Comparison of ENCODE assay signal across 34 mouse cellular contexts in the genomic region with DNA sequence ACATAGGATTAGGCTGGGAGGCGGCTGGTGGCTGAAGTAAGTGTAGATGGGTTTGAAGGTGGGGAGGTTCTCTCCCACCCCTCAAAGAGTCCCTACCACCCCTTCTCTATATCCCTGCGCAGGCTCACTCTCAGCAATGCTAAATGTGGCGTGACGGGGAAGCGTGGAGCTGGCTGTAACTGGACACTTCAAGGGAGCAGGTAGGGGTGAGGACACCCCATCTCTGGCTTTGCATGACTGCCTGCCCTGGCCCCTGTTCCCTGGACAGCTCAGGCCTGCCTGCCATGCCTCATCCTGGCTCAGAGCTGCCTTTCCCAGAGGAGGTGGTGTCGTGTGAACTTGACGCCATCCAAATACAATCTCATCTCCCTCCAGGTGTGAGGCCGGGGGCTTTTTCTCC. TPM values are rescaled to one million over a fixed set of nuclear protein-coding genes. Genes with fewer than 3 reads are reported as not detected.
A peak's percentile ranks its signal among the peaks of the same experiment; 100 is the strongest.
DNase-seq lines count a peak whose midpoint lies in the region; ATAC-seq and TF ChIP-seq lines count a peak whose summit lies in the region.
"Had no signal": no experiment of that assay in that cellular context is flagged by ENCODE, and none has a peak within 500 bp of the region (broad histone marks: within the 10 kb centered on the region; RNA-seq: fewer than 3 reads in every experiment).

No protein-coding gene starts in this region.

- no peak overlapping the region for H3K4me2 ChIP-seq in kidney, postnatal 0 days (ENCODE audit: low read length)
- H3K4me2 ChIP-seq in embryonic facial prominence, embryonic 14.5 days (ENCODE audit: low read depth, low read length) = no peak overlapping the region
- H3K4me2 ChIP-seq: heart, embryonic 11.5 days; hindbrain, embryonic 12.5 days; liver, embryonic 12.5 days; midbrain, embryonic 13.5 days had no signal

- peaks cover 12% of the 10 kb centered on the region for H3K4me1 ChIP-seq in kidney, postnatal 0 days (replicated peaks; ENCODE audit: insufficient read depth, low read length)
- no peaks in the 10 kb centered on the region for H3K4me1 ChIP-seq in embryonic facial prominence, embryonic 14.5 days (ENCODE audit: control insufficient read depth, insufficient read depth, low read length)
- H3K4me1 ChIP-seq: liver, embryonic 12.5 days had no signal

- DNase-seq in gastrocnemius, postnatal 25 days = peak; percentile 29
- DNase-seq in gastrocnemius, adult 18-20 months (ENCODE audit: low spot score) = no peak
- DNase-seq in kidney, postnatal 0 days (ENCODE audit: low spot score) = peak; percentile 86
- DNase-seq in kidney, adult 8-10 months = no peak
- no peak for DNase-seq in embryonic facial prominence, embryonic 14.5 days (ENCODE audit: low spot score)
- no peak for DNase-seq in frontal cortex, postnatal 10 days (ENCODE audit: low spot score in 2 of 2)
- no peak for DNase-seq in left cerebral cortex, postnatal 36 days (ENCODE audit: low spot score in 2 of 2)
- DNase-seq: adrenal gland, postnatal 14 days; cerebellum, adult 11-12 months; cerebellum, adult 9-11 months; gastrocnemius, postnatal 14 days; heart, adult 18-20 months; heart, postnatal 36 days; liver, postnatal 0 days; lung, postnatal 4 days; retina, postnatal 1 day; right cerebral cortex, postnatal 14 days; thymus, postnatal 4 days had no signal

- intact Hi-C loops in left cerebral cortex, postnatal 36 days (cut with DNase I) = no loop called here

- no peaks in the 10 kb centered on the region for H3K9me3 ChIP-seq in kidney, postnatal 0 days (replicated peaks; ENCODE audit: low read length)
- no peaks in the 10 kb centered on the region for H3K9me3 ChIP-seq in embryonic facial prominence, embryonic 14.5 days (ENCODE audit: control insufficient read depth, low read length)
- H3K9me3 ChIP-seq: hindbrain, embryonic 12.5 days; liver, embryonic 12.5 days; megakaryocyte, embryonic 14.5 days; midbrain, embryonic 13.5 days had no signal

- H3K4me3 ChIP-seq in kidney, postnatal 0 days (replicated peaks; ENCODE audit: low read depth, low read length) = no peak overlapping the region
- no peak overlapping the region for H3K4me3 ChIP-seq in embryonic facial prominence, embryonic 14.5 days (ENCODE audit: low read depth, low read length)
- H3K4me3 ChIP-seq: erythroblast, embryonic 14.5 days; hindbrain, embryonic 12.5 days; liver, embryonic 12.5 days; megakaryocyte, embryonic 14.5 days; midbrain, embryonic 13.5 days had no signal

- no peaks in the 10 kb centered on the region for H3K27me3 ChIP-seq in kidney, postnatal 0 days (ENCODE audit: insufficient read depth, low read length)
- no peaks in the 10 kb centered on the region for H3K27me3 ChIP-seq in embryonic facial prominence, embryonic 14.5 days (replicated peaks; ENCODE audit: control insufficient read depth, insufficient read depth, low read length)
- H3K27me3 ChIP-seq: hindbrain, embryonic 12.5 days; midbrain, embryonic 13.5 days had no signal

- ATAC-seq in kidney, postnatal 0 days (replicated peaks; ENCODE audit: low FRiP score, low read depth) = peak; percentile 75
- peak; percentile 51; the same call in 1 of the 2 replicates for ATAC-seq in embryonic facial prominence, embryonic 14.5 days (ENCODE audit: low read depth)
- ATAC-seq: CD4-positive, CD25-positive, alpha-beta regulatory T cell, adult 4 months; forebrain, embryonic 16.5 days; intestine, embryonic 16.5 days; liver, embryonic 12.5 days; liver, postnatal 0 days; midbrain, embryonic 13.5 days had no signal

- TF ChIP-seq CTCF in kidney, postnatal 0 days (IDR thresholded peaks at IDR 0.05; ENCODE audit: low read depth) = no peak

- peak overlapping the region; percentile 58 for H3K27ac ChIP-seq in kidney, postnatal 0 days
- H3K27ac ChIP-seq in embryonic facial prominence, embryonic 14.5 days (replicated peaks; ENCODE audit: low read depth, low read length) = no peak overlapping the region
- H3K27ac ChIP-seq: hindbrain, embryonic 12.5 days; liver, embryonic 12.5 days; midbrain, embryonic 13.5 days had no signal

- 36% methylated on average over 8 of the region's 8 CpGs for WGBS in kidney, postnatal 0 days
- WGBS in embryonic facial prominence, embryonic 14.5 days = 57% methylated on average over 8 of the region's 8 CpGs

- H3K36me3 ChIP-seq in kidney, postnatal 0 days (ENCODE audit: insufficient read depth, low read length) = no peaks in the 10 kb centered on the region
- H3K36me3 ChIP-seq in embryonic facial prominence, embryonic 14.5 days (ENCODE audit: control insufficient read depth, insufficient read depth, low read length) = no peaks in the 10 kb centered on the region
- H3K36me3 ChIP-seq: hindbrain, embryonic 12.5 days; liver, embryonic 12.5 days; midbrain, embryonic 13.5 days had no signal

- H3K9ac ChIP-seq in kidney, postnatal 0 days (ENCODE audit: low read depth, low read length) = no peak overlapping the region
- H3K9ac ChIP-seq in embryonic facial prominence, embryonic 14.5 days (ENCODE audit: low read depth, low read length) = no peak overlapping the region
- H3K9ac ChIP-seq: hindbrain, embryonic 12.5 days; liver, embryonic 12.5 days; liver, postnatal 0 days; midbrain, embryonic 13.5 days had no signal

RNA-seq across cellular contexts. Expression of a gene that starts 12.2 kb away (rescaled TPM):
- not detected for total RNA-seq in gastrocnemius, postnatal 25 days (2021)
- total RNA-seq in gastrocnemius, adult 18-20 months (2021) = not detected
- not detected in 2 replicates for polyA plus RNA-seq in kidney, postnatal 0 days (2015; fragmentation: Nextera tagmentation; extraction: Ambion mirVana)
- polyA plus RNA-seq in embryonic facial prominence, embryonic 14.5 days (2014; fragmentation: Nextera tagmentation; extraction: Ambion mirVana) = 1.4 and 1.6 TPM in 2 replicates
- not detected for total RNA-seq in left cerebral cortex, postnatal 36 days (2021)
- total RNA-seq: adrenal gland, postnatal 14 days; gastrocnemius, postnatal 14 days; heart, adult 18-20 months; heart, postnatal 36 days; layer of hippocampus, adult 18-20 months; layer of hippocampus, postnatal 10 days; left cerebral cortex, adult 18-20 months; left cerebral cortex, postnatal 14 days had no signal
- polyA plus RNA-seq: erythroblast, embryonic 14.5 days; forebrain, embryonic 11.5 days; forebrain, embryonic 16.5 days; hindbrain, embryonic 12.5 days; intestine, embryonic 16.5 days; liver, embryonic 12.5 days; liver, postnatal 0 days; midbrain, embryonic 13.5 days; neural tube, embryonic 14.5 days; testis, adult 2 months had no signal

RNA-seq across cellular contexts. Expression of a gene that starts 30.9 kb away (rescaled TPM):
- 10 to 100 TPM in 1 of 2 experiments, 1 to 10 TPM in 1; 8.4 to 10.5 TPM for total RNA-seq in gastrocnemius, postnatal 25 days (2021)
- total RNA-seq in gastrocnemius, adult 18-20 months (2021) = 1 to 10 TPM; 8.3 TPM
- 30.4 TPM in 2 replicates for polyA plus RNA-seq in kidney, postnatal 0 days (2015; fragmentation: Nextera tagmentation; extraction: Ambion mirVana)
- polyA plus RNA-seq in embryonic facial prominence, embryonic 14.5 days (2014; fragmentation: Nextera tagmentation; extraction: Ambion mirVana) = 39.9 and 46.1 TPM in 2 replicates
- 10 to 100 TPM; 30.6 to 31.3 TPM for total RNA-seq in left cerebral cortex, postnatal 36 days (2021)

RNA-seq across cellular contexts. Expression of a gene that starts 45.9 kb away (rescaled TPM):
- total RNA-seq in gastrocnemius, postnatal 25 days (2021) = 10 to 100 TPM; 18.3 to 20.4 TPM
- 10 to 100 TPM; 18.2 to 19.2 TPM for total RNA-seq in gastrocnemius, adult 18-20 months (2021)
- polyA plus RNA-seq in kidney, postnatal 0 days (2015; fragmentation: Nextera tagmentation; extraction: Ambion mirVana) = 67.5 and 74.9 TPM in 2 replicates
- 72.3 and 82.1 TPM in 2 replicates for polyA plus RNA-seq in embryonic facial prominence, embryonic 14.5 days (2014; fragmentation: Nextera tagmentation; extraction: Ambion mirVana)
- total RNA-seq in left cerebral cortex, postnatal 36 days (2021) = 10 to 100 TPM; 64.4 to 68.5 TPM

RNA-seq across cellular contexts. Expression of a gene that starts 47.9 kb away (rescaled TPM):
- not detected for total RNA-seq in gastrocnemius, postnatal 25 days (2021)
- not detected for total RNA-seq in gastrocnemius, adult 18-20 months (2021)
- 6.5 and 6.6 TPM in 2 replicates for polyA plus RNA-seq in kidney, postnatal 0 days (2015; fragmentation: Nextera tagmentation; extraction: Ambion mirVana)
- not detected in 2 replicates for polyA plus RNA-seq in embryonic facial prominence, embryonic 14.5 days (2014; fragmentation: Nextera tagmentation; extraction: Ambion mirVana)
- not detected for total RNA-seq in left cerebral cortex, postnatal 36 days (2021)
- total RNA-seq: adrenal gland, postnatal 14 days; gastrocnemius, postnatal 14 days; heart, adult 18-20 months; heart, postnatal 36 days; layer of hippocampus, adult 18-20 months; layer of hippocampus, postnatal 10 days; left cerebral cortex, adult 18-20 months; left cerebral cortex, postnatal 14 days had no signal
- polyA plus RNA-seq: CD4-positive, CD25-positive, alpha-beta regulatory T cell, adult 4 months; erythroblast, embryonic 14.5 days; forebrain, embryonic 11.5 days; forebrain, embryonic 16.5 days; heart, embryonic 11.5 days; hindbrain, embryonic 12.5 days; midbrain, embryonic 13.5 days; neural tube, embryonic 14.5 days had no signal

RNA-seq across cellular contexts. Expression of a gene that starts 51.4 kb away (rescaled TPM):
- total RNA-seq in gastrocnemius, postnatal 25 days (2021) = 1 to 10 TPM; 2.5 to 2.6 TPM
- total RNA-seq in gastrocnemius, adult 18-20 months (2021) = 1 to 10 TPM; 2.1 to 2.6 TPM
- 12.5 and 13.0 TPM in 2 replicates for polyA plus RNA-seq in kidney, postnatal 0 days (2015; fragmentation: Nextera tagmentation; extraction: Ambion mirVana)
- polyA plus RNA-seq in embryonic facial prominence, embryonic 14.5 days (2014; fragmentation: Nextera tagmentation; extraction: Ambion mirVana) = 20.4 and 24.1 TPM in 2 replicates
- total RNA-seq in left cerebral cortex, postnatal 36 days (2021) = 100 to 1,000 TPM; 746 to 852 TPM

Comparison
In these comparisons a context has a peak if more than half of its experiments do, and no peak if none do; other contexts are left out.
1. DNase-seq: peak in gastrocnemius, postnatal 25 days (single experiment) and kidney, postnatal 0 days (single experiment); none in gastrocnemius, adult 18-20 months (single experiment), kidney, adult 8-10 months (0 of 2), embryonic facial prominence, embryonic 14.5 days (single experiment), frontal cortex, postnatal 10 days (0 of 2) and left cerebral cortex, postnatal 36 days (0 of 2).